Mouse (Mus musculus) stomach, embryonic 16.5 days (tissue): ENCODE measurements around the gene Sema4d. TPM values are rescaled to one million over a fixed set of nuclear protein-coding genes. Genes with fewer than 3 reads are reported as not detected.
A peak's percentile ranks its signal among the peaks of the same experiment; 100 is the strongest.

ENCODE experiments used
- ATAC-seq: fragments of 200-750 bp; cut with Nextera tagmentation; 2 replicates; pipeline ENCODE4 v1.8.0; 2017; ENCODE audit warnings: moderate number of reproducible peaks, moderate TSS enrichment; ENCODE audit not compliant: insufficient read depth, low FRiP score
- H3K27ac ChIP-seq: fragments of 300-500 bp; sonication (generic); 2 replicates; pipeline ENCODE4 v1.5.1; 2014; ENCODE audit warnings: low read length
- H3K27me3 ChIP-seq: fragments of 300-500 bp; sonication (generic); 2 replicates; pipeline ENCODE4 v1.6.1; 2014; ENCODE audit warnings: low read length, control low read depth, mixed read lengths; ENCODE audit not compliant: control insufficient read depth, insufficient read depth
- H3K36me3 ChIP-seq: fragments of 300-500 bp; sonication (generic); 2 replicates; pipeline ENCODE4 v1.6.1; 2014; ENCODE audit warnings: low read length; ENCODE audit not compliant: control insufficient read depth, insufficient read depth
- H3K4me1 ChIP-seq: fragments of 300-500 bp; sonication (generic); 2 replicates; pipeline ENCODE4 v1.6.1; 2014; ENCODE audit warnings: low read length, control low read depth, mixed read lengths; ENCODE audit not compliant: control insufficient read depth, insufficient read depth
- H3K4me2 ChIP-seq: fragments of 300-500 bp; sonication (generic); 2 replicates; pipeline ENCODE4 v1.6.1; 2014; ENCODE audit warnings: low read depth, low read length, mixed read lengths
- H3K4me3 ChIP-seq: fragments of 300-500 bp; sonication (generic); replicated peaks from 2 replicates; pipeline ENCODE4 v1.5.1; 2014; ENCODE audit warnings: mild to moderate bottlenecking, low read length
- H3K9ac ChIP-seq: fragments of 300-500 bp; sonication (generic); 2 replicates; pipeline ENCODE4 v1.6.1; 2014; ENCODE audit warnings: low read length
- H3K9me3 ChIP-seq: fragments of 300-500 bp; sonication (generic); replicated peaks from 2 replicates; pipeline ENCODE4 v1.6.1; 2016; ENCODE audit warnings: low read length, control low read depth; ENCODE audit not compliant: control insufficient read depth
- WGBS: fragments of 180-500 bp; shearing (Covaris S2); extraction: QIAGEN DNeasy Blood & Tissue Kit; methylation state at CpG from one replicate; pipeline ENCODE4 v1.1.7; 2014; 5-methylcytosine and 5-hydroxymethylcytosine counted together
- polyA plus RNA-seq: library from polyadenylated mRNA; unstranded; fragments of >200 nt; fragmentation: Nextera tagmentation; extraction: Ambion mirVana; gene quantifications from 2 replicates; pipeline ENCODE4 v1.2.1, GENCODE M21; 2015

Sema4d gene
- polyA plus RNA-seq, 1 experiment from 2014 or later = 11.5 TPM

DNA sequence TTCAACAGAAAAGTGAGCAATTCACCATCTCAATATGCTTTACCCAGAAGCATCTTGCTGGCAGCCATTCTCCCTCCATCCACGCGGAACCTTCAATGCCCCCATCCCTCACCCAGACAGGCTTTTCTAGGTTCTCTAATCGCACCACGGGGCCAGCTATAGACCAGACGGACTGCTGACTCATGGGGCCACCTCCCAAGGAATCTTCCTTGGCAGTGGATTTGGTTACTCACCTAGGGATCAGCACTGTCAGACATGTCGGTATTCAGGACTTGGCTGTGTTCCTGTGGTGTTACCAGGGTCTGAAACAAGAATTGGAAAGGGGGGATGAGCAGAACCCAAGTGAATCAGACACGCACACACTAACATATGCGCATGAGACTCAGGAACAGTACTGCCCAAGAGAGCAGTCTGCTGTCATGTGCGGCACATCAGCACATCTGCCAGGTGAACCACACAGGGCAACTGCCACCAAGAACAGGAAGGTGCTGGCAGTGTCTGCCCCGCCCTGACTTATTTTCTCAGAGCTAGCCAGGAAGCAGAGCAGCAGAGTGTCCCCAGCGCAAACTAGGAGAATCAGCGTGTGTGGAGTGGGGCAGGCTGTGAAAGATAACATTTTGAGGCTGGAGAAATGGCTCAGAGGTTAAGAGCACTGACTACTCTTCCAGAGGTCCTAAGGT is 30.4 kb downstream of the Sema4d start:
- 76% methylated on average over 12 of the region's 12 CpGs for whole genome bisulfite sequencing
- Histone ChIP-seq H3K4me2 (no peak overlapping the region), H3K4me1 (peaks cover 7% of the 10 kb centered on the region; the same call in 1 of the 2 replicates), H3K36me3 (no peaks in the 10 kb centered on the region), H3K27me3 (no peaks in the 10 kb centered on the region), H3K9ac (no peak overlapping the region), H3K27ac (peak overlapping the region; percentile 36; the same call in 1 of the 2 replicates), H3K9me3 (no peaks in the 10 kb centered on the region), H3K4me3 (no peak overlapping the region)
- ATAC-seq = no peak

DNA sequence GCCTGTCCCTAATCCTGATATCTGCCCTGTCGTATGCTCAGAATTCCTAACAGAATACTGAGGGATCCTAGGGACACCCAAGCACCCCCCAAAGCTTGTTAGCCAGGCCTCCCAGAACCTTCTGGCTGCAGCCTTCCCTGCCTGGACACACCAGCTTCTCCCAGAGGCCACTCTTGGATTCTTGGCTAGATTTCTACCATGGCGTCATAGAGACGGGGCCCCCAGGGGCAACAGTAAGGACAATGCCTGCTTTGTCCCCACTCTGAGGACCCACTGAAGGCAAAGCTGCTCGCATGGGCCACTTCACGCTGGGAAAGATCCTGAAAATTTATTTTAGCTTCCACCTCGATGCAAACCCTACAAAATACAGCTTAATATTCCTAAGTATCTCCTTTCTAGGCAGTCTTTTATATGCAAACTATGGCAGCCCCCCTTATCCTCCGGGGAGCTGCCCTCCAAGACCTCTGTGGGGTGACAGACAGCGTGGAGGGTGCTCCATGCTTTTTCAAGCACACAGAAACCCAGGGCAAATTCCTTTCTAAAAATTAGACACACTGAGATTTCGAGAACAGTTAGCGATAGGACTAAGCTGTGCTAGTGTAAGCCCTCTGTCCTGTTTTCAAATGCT is 32.2 kb downstream of the Sema4d start:
- Histone ChIP-seq H3K27ac (no peak overlapping the region), H3K4me2 (no peak overlapping the region), H3K9me3 (no peaks in the 10 kb centered on the region), H3K4me1 (peaks cover 10% of the 10 kb centered on the region), H3K9ac (no peak overlapping the region), H3K36me3 (no peaks in the 10 kb centered on the region), H3K4me3 (no peak overlapping the region), H3K27me3 (no peaks in the 10 kb centered on the region)
- ATAC-seq = no peak
- WGBS = 66% methylated on average over 10 of the region's 10 CpGs

DNA sequence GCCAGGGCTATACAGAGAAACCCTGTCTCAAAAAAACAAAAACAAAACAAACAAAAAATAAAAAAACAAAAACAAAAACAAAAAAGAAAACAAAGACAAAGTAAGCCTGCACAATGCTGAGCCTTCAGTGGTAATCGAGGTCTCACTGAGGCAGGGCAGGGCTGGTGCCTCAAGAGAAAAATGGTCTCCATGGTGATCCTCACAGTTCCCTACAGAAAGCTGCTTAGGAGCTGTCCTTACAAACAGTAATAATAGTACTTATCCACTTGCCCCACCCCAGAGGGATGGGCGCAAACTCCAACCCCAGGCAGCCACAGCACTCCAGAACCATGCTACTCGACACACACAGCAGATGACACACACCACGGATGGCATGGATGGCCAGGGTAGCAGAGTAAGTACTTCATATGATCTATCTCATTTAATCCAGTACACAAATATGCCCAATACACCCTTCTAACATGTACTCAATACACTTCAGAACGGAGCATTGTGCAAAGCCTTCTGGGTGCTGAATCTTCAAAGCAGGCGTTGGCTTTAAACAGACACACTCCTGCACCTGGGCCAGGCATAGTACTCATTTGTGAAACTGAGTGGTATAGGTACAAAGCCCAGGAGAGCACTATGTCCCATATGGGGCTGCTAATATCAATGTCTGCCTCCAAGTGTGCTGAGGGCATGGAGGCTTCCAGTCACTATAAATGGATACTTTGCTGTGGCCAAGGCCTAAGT is 34.1 kb downstream of the Sema4d start:
- no peak for ATAC-seq
- Histone ChIP-seq H3K4me1 (peaks cover 9% of the 10 kb centered on the region), H3K36me3 (no peaks in the 10 kb centered on the region), H3K4me2 (no peak overlapping the region), H3K9me3 (no peaks in the 10 kb centered on the region), H3K27me3 (no peaks in the 10 kb centered on the region), H3K27ac (no peak overlapping the region), H3K9ac (no peak overlapping the region), H3K4me3 (no peak overlapping the region)
- 88% methylated on average over 6 of the region's 6 CpGs for WGBS

DNA sequence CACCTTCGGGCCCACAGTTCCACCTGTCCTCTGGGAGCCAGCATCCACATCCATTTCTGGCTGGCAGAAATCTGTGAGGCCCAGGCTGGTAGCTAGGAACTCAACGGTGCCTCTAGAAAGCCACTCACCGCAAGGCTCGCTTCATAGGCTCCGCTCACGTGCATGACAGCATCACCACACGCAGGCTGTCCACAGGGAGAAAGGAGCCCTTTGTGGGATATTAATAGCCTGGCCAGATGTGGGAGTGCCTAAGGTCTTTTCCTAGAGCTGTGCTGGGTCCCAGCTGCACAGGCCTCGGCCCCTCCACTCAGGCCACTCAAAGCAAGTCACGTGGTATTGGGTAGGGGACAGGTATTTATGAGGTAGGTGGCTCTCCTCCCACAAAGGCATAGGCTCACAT is 35.1 kb downstream of the Sema4d start:
- Histone ChIP-seq H3K9ac (no peak overlapping the region), H3K4me2 (no peak overlapping the region), H3K4me1 (peaks cover 15% of the 10 kb centered on the region), H3K27me3 (no peaks in the 10 kb centered on the region), H3K36me3 (no peaks in the 10 kb centered on the region), H3K9me3 (no peaks in the 10 kb centered on the region), H3K27ac (no peak overlapping the region), H3K4me3 (no peak overlapping the region)
- 80% methylated on average over 9 of the region's 9 CpGs for WGBS
- no peak for ATAC-seq

DNA sequence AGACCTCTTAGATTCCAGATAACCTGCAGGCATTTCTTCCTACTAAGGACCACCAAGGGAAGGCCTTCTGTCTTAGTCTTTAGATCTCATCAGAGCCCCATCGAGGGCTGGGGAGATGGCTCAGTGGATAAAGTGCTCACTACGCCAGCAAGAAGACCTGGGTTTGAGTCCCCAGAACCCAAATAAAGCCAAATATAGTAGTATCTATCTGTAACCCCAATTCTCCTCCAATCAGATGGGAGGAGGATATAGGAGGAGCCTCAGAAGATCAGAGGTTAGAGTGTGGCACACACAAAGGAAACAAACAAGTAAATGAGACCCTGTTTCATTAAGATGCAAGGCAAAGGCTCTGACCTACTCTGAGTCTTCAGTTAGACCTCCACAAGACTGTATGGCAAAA is 36.4 kb downstream of the Sema4d start:
- no peaks in the 10 kb centered on the region for H3K36me3 ChIP-seq
- H3K4me2 ChIP-seq = no peak overlapping the region
- 64% methylated on average over 2 of the region's 2 CpGs for WGBS
- H3K9me3 ChIP-seq = no peaks in the 10 kb centered on the region
- no peaks in the 10 kb centered on the region for H3K27me3 ChIP-seq
- H3K4me3 ChIP-seq = no peak overlapping the region
- peaks cover 23% of the 10 kb centered on the region for H3K4me1 ChIP-seq
- peak overlapping the region; percentile 59; the same call in 1 of the 2 replicates for H3K27ac ChIP-seq
- no peak for ATAC-seq
- H3K9ac ChIP-seq = no peak overlapping the region

DNA sequence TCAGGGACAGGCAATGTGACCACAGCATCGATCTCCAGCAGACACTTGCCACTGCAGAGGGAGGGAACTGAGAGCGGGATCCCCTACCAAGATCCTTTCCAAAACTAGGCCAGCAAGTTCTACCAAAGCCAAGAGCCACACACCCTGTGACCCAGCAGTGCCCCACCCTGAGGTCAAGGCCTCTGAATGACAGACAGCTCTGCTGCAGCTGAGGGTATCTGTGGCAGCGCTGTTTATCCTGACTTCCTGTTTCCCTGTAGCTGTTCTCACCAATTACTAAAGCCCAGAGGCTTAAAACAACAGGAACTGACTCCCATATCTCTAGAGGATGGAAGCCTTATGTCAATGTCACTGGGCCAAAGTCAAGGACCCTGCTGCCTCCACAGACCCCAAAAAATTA is 37.0 kb downstream of the Sema4d start:
- Histone ChIP-seq H3K27me3 (no peaks in the 10 kb centered on the region), H3K9me3 (no peaks in the 10 kb centered on the region), H3K4me1 (peaks cover 23% of the 10 kb centered on the region), H3K4me2 (no peak overlapping the region; the same call in 1 of the 2 replicates), H3K27ac (peak overlapping the region; percentile 59), H3K36me3 (no peaks in the 10 kb centered on the region), H3K9ac (peak overlapping the region; percentile 2; the same call in 1 of the 2 replicates), H3K4me3 (no peak overlapping the region)
- 18% methylated on average over 3 of the region's 3 CpGs for WGBS
- peak; percentile 47; the same call in 1 of the 2 replicates for ATAC-seq

DNA sequence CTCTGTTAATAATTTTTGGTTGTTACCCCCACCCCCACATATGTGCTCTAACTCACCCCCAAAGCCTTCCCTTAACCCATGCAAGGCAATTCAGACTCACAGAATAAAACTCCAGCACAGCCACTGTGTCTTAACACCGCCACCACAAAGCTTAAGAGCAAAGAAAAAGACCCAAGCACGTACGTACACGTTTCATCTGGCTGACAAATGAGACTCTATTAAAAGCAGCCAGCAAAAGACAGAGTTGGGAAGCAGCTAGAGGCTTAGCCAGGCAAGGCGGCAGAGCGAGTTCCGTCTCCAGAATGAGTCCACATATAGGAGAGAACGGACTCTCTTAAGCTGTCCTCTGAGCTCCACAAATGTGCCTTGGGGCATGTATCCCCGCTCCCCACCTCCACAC is 37.5 kb downstream of the Sema4d start:
- Histone ChIP-seq H3K27ac (peak overlapping the region; percentile 59), H3K9me3 (no peaks in the 10 kb centered on the region), H3K36me3 (no peaks in the 10 kb centered on the region), H3K4me1 (peaks cover 23% of the 10 kb centered on the region), H3K9ac (peak overlapping the region; percentile 2), H3K27me3 (no peaks in the 10 kb centered on the region), H3K4me3 (no peak overlapping the region), H3K4me2 (peak overlapping the region; percentile 6; the same call in 1 of the 2 replicates)
- peak; percentile 21; the same call in 1 of the 2 replicates for ATAC-seq
- WGBS = 48% methylated on average over 9 of the region's 9 CpGs

DNA sequence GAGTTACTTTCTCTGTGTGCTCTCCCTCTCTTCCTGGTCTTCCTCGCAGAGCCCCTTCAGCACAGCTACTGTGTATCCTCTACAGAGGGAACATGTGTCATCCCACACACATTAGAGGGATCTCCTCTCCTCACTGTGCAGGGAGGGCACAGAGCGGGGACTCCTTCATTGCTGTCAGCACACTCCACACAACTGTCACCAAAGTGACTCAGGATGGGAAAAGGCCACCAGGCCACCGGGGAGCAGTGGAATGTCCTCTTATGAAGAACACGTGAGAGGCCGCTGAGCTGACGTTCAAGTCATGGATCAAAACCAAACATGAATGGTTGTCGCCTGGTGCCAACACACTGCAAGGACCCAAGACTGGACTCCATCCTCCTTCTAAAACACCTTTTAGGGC is 38.0 kb downstream of the Sema4d start:
- WGBS = 70% methylated on average over 7 of the region's 7 CpGs
- H3K4me2 ChIP-seq = peak overlapping the region; percentile 6; the same call in 1 of the 2 replicates

More for the DNA sequence above, 38.0 kb downstream of the Sema4d start:
- Histone ChIP-seq H3K9me3 (no peaks in the 10 kb centered on the region), H3K27me3 (no peaks in the 10 kb centered on the region), H3K4me1 (peaks cover 23% of the 10 kb centered on the region), H3K27ac (peak overlapping the region; percentile 59), H3K4me3 (no peak overlapping the region), H3K36me3 (no peaks in the 10 kb centered on the region), H3K9ac (no peak overlapping the region; the same call in 1 of the 2 replicates)
- no peak for ATAC-seq
